Mouse (Mus musculus) heart, embryonic 13.5 days (tissue): ENCODE results near the gene Cd276. TPM values are rescaled to one million over a fixed set of nuclear protein-coding genes. Genes with fewer than 3 reads are reported as not detected.
"Not testable (repeated sequence)": the region's sequence is repeated elsewhere in the genome, so short reads cannot be mapped to it uniquely, and the experiment has no call there.

ENCODE experiments used
- ATAC-seq: fragments of 200-750 bp; cut with Nextera tagmentation; 2 replicates; pipeline ENCODE4 v1.8.0; 2017; ENCODE audit warnings: moderate TSS enrichment; ENCODE audit not compliant: insufficient number of reproducible peaks, low FRiP score, low TSS enrichment; ENCODE audit errors: extremely low read depth
- H3K27ac ChIP-seq: fragments of 300-500 bp; sonication (generic); replicated peaks from 2 replicates; pipeline ENCODE4 v1.5.1; 2015; ENCODE audit warnings: moderate library complexity, mild to moderate bottlenecking, inconsistent platforms
- H3K27me3 ChIP-seq: fragments of 300-500 bp; sonication (generic); replicated peaks from 2 replicates; pipeline ENCODE4 v1.6.1; 2015; ENCODE audit warnings: mild to moderate bottlenecking, inconsistent platforms
- H3K36me3 ChIP-seq: fragments of 300-500 bp; sonication (generic); 2 replicates; pipeline ENCODE4 v1.6.1; 2015; ENCODE audit warnings: mild to moderate bottlenecking, inconsistent platforms
- H3K4me1 ChIP-seq: fragments of 300-500 bp; sonication (generic); 2 replicates; pipeline ENCODE4 v1.6.1; 2015; ENCODE audit warnings: inconsistent platforms
- H3K4me2 ChIP-seq: fragments of 300-500 bp; sonication (generic); 2 replicates; pipeline ENCODE4 v1.6.1; 2015; ENCODE audit warnings: inconsistent platforms, mild to moderate bottlenecking, moderate library complexity
- H3K4me3 ChIP-seq: fragments of 300-500 bp; sonication (generic); 2 replicates; pipeline ENCODE4 v1.5.1; 2015; ENCODE audit warnings: moderate library complexity, mild to moderate bottlenecking, inconsistent platforms
- H3K9ac ChIP-seq: fragments of 300-500 bp; sonication (generic); 2 replicates; pipeline ENCODE4 v1.6.1; 2015; ENCODE audit warnings: inconsistent platforms, mild to moderate bottlenecking, moderate library complexity
- H3K9me3 ChIP-seq: fragments of 300-500 bp; sonication (generic); 2 replicates; pipeline ENCODE4 v1.6.1; 2016; ENCODE audit warnings: inconsistent platforms
- WGBS: fragments of 180-500 bp; shearing (Covaris S2); methylation state at CpG from one replicate; pipeline ENCODE4 v1.1.7; 2015; ENCODE audit warnings: mixed read lengths; 5-methylcytosine and 5-hydroxymethylcytosine counted together
- polyA plus RNA-seq: library from polyadenylated mRNA; unstranded; fragments of >200 nt; fragmentation: Nextera tagmentation; extraction: Ambion mirVana; gene quantifications from 2 replicates; pipeline ENCODE4 v1.2.1, GENCODE M21; 2015

Gene Cd276
- polyA plus RNA-seq, 1 experiment from 2014 or later, result 34.1 TPM

DNA sequence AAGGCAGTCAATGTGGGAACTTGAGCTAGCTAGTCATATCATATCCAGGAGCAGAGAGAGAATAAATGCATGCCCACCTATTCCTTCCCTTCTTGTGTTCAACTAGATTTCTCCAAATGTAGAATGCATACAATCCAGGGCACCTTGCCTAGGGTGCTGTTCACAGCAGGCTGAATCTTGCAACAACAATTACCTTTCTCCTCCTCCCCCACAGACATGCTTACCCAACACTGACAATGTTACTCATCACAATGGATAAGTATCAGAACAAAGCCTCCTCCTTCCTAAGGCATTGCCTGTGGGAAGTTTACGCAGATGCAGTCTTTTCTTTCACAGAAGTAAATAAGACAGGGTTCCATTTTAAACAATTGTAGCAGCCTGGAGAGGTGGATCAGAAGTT lies 15.8 kb upstream of the Cd276 start:
- no peak overlapping the region for H3K4me3 ChIP-seq
- H3K36me3 ChIP-seq, result no peaks in the 10 kb centered on the region
- H3K4me2 ChIP-seq, result no peak overlapping the region
- no peak overlapping the region for H3K9ac ChIP-seq
- no peaks in the 10 kb centered on the region for H3K27me3 ChIP-seq
- H3K9me3 ChIP-seq, result no peaks in the 10 kb centered on the region
- no peak overlapping the region for H3K27ac ChIP-seq
- no peaks in the 10 kb centered on the region for H3K4me1 ChIP-seq
- ATAC-seq, result no peak
- 85% methylated on average over 1 of the region's 1 CpGs for WGBS

DNA sequence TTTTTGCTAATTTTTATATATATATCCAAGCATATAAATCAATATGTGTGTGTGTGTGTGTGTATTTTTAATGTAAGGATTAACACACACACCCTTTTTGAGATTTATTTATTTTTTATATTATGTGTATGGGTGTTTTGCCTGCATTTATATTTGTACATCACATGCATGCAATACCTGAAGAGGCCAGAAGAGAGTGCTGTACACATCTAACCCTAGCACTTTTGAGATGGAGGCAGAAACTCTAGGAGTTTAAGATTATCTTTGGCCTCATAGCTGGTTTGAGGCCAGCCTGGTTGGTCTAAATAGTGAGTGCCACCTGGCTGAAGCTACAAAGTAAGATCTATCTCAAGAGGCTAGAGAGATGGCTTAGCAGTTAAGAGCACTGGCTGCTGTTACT lies 12.4 kb upstream of the Cd276 start:
- Histone ChIP-seq H3K36me3 (no peaks in the 10 kb centered on the region), H3K27me3 (no peaks in the 10 kb centered on the region), H3K9me3 (no peaks in the 10 kb centered on the region), H3K27ac (no peak overlapping the region), H3K4me1 (no peaks in the 10 kb centered on the region), H3K4me2 (no peak overlapping the region), H3K4me3 (no peak overlapping the region), H3K9ac (no peak overlapping the region)
- ATAC-seq, result no peak

DNA sequence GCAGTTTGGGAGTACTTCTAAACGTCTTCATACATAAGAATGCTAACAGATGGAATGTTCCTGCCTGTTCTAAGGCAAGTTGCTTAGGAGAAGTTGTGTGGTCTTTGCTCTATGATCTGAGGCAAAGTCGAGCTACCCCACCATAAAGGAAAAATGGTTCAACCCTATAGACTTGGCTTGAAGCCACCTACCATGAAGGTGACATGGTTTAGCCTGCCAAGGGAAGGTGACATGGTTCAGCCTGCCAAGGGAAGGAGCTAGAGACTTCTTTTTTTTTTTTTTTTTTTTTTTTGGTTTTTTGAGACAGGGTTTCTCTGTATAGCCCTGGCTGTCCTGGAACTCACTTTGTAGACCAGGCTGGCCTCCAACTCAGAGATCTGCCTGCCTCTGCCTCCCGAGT lies 10.7 kb upstream of the Cd276 start:
- ATAC-seq, H3K27me3 ChIP-seq, H3K27ac ChIP-seq, H3K4me2 ChIP-seq, H3K36me3 ChIP-seq, H3K9ac ChIP-seq, H3K4me3 ChIP-seq, H3K4me1 ChIP-seq, H3K9me3 ChIP-seq: not testable (repeated sequence)
- 67% methylated on average over 3 of the region's 3 CpGs for WGBS

DNA sequence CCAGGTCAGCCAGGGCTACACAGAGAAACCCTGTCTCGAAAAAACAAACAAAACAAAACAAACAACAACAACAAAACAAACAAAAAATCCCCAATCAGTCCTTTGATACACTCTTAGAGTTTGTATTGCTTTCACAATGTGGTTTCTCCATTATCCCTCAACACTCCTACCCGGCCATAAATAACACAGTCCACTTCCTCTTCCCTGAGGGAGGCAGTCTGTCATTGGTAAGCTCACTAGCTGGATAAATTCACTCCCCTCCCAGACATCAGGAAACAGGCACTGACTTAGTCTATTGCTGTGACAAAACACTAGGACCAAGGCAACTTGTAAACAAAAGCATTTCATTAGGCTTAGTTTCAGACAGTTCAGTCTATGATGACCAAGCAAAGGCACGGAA lies 5.0 kb upstream of the Cd276 start:
- H3K27me3 ChIP-seq, result no peaks in the 10 kb centered on the region
- H3K4me1 ChIP-seq, result peaks cover 19% of the 10 kb centered on the region
- no peak overlapping the region for H3K9ac ChIP-seq
- H3K9me3 ChIP-seq, result no peaks in the 10 kb centered on the region
- H3K27ac ChIP-seq, result no peak overlapping the region
- no peaks in the 10 kb centered on the region for H3K36me3 ChIP-seq
- no peak overlapping the region for H3K4me2 ChIP-seq
- no peak for ATAC-seq
- H3K4me3 ChIP-seq, result no peak overlapping the region
- WGBS, result 55% methylated on average over 3 of the region's 3 CpGs

DNA sequence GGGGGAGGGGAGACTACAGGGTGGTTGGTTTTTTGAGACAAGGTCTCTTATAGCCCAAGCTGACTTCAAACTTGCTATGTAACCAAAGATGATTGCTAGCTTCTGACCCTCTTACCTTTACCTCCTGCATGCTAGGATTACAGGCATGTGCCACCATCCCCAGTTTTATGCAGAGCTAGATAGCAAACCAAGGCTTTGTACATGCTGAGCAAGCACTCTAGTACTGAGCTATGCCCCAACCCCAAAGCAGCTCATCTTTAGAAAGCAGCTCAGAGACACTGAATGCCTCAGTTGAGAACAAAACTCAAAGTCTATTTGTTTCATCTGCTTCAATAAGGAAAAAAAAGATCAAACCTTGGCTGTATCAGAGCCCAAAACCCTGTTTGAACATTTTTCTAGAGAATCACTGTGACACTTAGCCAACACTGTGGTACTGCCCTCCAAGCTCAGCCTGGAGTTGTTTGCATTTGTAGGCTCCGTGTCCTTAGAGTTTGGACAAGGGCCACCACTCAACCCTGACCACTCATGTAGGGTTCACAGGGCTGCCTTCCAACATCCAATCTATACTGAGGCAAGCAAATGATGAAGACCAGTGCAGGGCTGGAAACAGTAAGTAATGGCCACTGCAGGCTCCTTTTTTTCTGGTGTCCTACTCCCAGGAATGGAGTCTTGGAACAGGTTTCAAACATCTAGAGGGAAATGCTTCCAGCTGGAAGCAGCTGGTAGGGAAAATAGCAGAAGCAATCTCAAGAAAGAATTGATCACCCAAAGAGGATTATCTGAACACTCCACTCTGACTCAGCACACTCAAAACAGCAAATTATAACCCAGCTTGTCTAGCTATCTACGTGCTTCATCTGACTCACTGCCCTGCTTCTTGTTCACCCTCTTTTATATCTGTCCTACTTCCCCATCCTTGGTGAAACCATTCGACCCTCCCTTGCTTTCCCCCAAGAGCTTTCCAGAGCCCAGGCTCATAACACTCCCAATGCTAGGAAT lies 2.5 kb upstream of the Cd276 start:
- Histone ChIP-seq H3K9me3 (no peaks in the 10 kb centered on the region), H3K36me3 (no peaks in the 10 kb centered on the region), H3K4me2 (no peak overlapping the region), H3K4me3 (no peak overlapping the region), H3K4me1 (peaks cover 34% of the 10 kb centered on the region), H3K27me3 (no peaks in the 10 kb centered on the region), H3K9ac (no peak overlapping the region), H3K27ac (no peak overlapping the region)
- 64% methylated on average over 3 of the region's 3 CpGs for WGBS
- no peak for ATAC-seq

DNA sequence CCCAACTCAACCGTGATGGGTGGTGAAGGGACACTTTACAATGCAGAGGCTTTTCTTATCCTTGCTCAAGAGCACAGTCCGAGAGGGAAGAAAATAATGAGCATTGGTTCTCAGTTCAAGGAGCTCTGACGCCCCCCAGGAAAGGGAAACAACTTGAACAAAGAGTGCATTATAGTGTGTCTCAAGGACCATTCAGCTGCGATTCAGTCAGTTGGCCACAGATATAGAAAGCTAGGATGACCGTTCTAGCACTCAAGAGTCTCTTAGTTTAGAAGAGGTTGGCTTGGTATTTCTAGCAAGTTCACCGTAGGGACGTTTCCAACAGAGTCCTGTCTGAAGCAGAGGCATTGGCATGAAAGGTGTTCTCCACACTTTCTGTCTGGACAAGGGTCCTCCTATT lies 1.4 kb upstream of the Cd276 start:
- H3K27ac ChIP-seq, result 0 out of 2 replicates have a peak overlapping the region, but pooled peaks have one; percentile 96
- WGBS, result 43% methylated on average over 7 of the region's 7 CpGs
- no peak for ATAC-seq

DNA sequence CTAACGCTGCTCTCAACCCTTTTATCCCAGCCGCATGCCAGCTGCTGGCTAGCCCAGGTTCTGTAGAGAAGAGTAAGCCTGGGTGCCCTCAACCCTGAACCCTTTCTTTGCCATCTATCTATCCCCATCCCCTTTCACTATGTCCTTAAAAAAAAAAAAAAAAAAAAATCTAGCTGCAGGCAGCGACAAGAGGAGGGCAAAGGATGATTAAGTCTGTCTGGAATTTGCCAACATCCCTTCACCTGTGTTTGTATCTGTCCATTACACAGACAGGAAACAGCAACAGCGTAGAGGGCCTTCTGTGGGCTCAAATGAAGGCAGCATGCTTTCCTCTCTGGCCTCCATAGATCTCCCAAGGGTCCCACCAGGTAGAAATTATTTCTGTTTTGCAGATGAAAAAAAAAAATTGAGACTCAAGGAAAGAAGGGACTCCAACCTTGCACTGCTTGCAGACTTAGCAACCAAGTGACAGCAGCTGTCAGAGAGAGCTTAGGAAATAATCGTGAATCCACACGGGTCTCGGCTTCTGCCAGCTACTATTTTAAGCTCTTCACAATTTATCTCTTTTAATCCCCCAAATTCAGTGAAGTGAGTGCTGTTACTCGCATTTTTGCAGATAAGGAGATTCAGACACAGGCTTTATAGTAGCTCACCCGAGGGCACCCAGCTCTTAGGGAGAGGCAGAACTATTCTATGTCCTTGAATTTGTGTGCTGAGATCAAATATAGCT lies 613 bp upstream of the Cd276 start:
- H3K4me2 ChIP-seq, result peak overlapping the region; percentile 75
- H3K27ac ChIP-seq, result peak overlapping the region; percentile 96
- 12% methylated on average over 9 of the region's 9 CpGs for WGBS
- H3K4me1 ChIP-seq, result peaks cover 48% of the 10 kb centered on the region
- H3K9ac ChIP-seq, result peak overlapping the region; percentile 97
- no peaks in the 10 kb centered on the region for H3K36me3 ChIP-seq
- no peak for ATAC-seq
- H3K9me3 ChIP-seq, result no peaks in the 10 kb centered on the region
- H3K4me3 ChIP-seq, result peak overlapping the region; percentile 85
- H3K27me3 ChIP-seq, result no peaks in the 10 kb centered on the region

More for the DNA sequence above, 1.4 kb upstream of the Cd276 start:
- Histone ChIP-seq H3K4me3 (no peak overlapping the region), H3K36me3 (no peaks in the 10 kb centered on the region), H3K27me3 (no peaks in the 10 kb centered on the region), H3K4me2 (no peak overlapping the region), H3K9me3 (no peaks in the 10 kb centered on the region), H3K4me1 (peaks cover 46% of the 10 kb centered on the region), H3K9ac (no peak overlapping the region)

DNA sequence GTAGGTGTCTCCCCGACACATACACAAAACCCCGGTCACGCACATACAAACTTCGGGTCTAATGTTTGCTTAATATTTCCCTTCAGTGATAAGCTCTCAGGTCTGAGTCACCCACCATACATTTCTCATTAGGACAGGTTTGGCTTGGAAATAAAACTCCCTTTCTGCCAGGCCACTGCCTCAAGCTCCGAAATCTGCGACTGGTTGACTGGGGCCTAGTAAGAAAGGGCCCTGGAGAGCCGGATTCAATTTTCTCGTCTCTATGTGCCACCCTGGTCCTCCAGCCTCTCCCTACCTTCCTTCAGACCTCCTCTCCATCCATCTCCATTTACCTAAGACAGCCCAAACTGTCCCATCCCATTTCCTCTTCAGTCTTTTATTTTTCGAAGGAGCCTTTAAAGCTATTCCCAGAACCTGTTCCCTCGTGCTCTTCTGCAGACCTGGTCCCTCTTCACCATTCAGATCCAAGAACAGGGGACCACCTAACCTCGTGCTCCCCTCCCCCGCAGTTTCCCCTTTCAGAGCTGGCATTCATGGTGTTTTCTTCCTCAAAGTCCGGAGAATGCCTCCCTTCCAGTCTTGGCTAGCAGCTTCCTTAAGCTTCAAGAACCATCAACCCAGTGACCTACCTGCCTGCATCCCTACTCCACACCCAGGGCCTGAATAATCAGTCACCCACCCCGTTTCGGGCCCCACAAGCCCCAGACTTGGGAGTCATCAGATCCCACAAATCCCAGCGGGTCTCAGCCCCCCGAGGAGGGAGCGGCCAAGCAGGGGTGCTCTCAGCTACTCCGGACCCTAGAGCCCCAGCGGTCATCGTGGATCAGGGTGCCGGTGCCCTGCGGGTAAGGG lies 955 bp downstream of the Cd276 start:
- Histone ChIP-seq H3K9ac (peak overlapping the region; percentile 97), H3K4me2 (peak overlapping the region; percentile 75), H3K9me3 (no peaks in the 10 kb centered on the region), H3K36me3 (no peaks in the 10 kb centered on the region), H3K4me1 (peaks cover 48% of the 10 kb centered on the region), H3K27me3 (no peaks in the 10 kb centered on the region), H3K4me3 (peak overlapping the region; percentile 85), H3K27ac (peak overlapping the region; percentile 96)
- 15% methylated on average over 23 of the region's 23 CpGs for WGBS
- no peak for ATAC-seq

DNA sequence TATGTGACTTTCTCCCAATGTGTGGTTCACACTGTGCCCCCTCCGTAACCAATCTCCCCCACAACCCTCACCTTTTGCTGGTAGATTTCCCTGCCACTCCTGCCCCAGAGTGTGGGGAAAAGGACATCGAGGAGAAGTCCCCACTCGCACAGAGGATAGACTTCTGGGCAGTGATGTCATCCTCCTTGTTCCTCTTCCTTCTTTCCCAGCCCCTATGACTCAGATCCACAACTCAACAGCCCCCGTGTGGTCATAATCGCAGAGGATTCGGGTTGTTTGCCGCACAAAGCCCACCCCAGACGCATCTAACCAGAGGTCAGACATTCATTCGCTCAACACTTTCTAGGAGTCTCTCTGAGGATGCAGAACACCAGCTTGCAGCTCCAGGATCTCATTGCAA lies 3.2 kb downstream of the Cd276 start:
- Histone ChIP-seq H3K9me3 (no peaks in the 10 kb centered on the region), H3K27me3 (no peaks in the 10 kb centered on the region), H3K4me3 (no peak overlapping the region), H3K9ac (0 out of 2 replicates have a peak overlapping the region, but pooled peaks have one; percentile 7), H3K4me2 (no peak overlapping the region), H3K4me1 (peaks cover 53% of the 10 kb centered on the region), H3K36me3 (no peaks in the 10 kb centered on the region), H3K27ac (no peak overlapping the region)
- ATAC-seq, result no peak
- 56% methylated on average over 9 of the region's 9 CpGs for WGBS

DNA sequence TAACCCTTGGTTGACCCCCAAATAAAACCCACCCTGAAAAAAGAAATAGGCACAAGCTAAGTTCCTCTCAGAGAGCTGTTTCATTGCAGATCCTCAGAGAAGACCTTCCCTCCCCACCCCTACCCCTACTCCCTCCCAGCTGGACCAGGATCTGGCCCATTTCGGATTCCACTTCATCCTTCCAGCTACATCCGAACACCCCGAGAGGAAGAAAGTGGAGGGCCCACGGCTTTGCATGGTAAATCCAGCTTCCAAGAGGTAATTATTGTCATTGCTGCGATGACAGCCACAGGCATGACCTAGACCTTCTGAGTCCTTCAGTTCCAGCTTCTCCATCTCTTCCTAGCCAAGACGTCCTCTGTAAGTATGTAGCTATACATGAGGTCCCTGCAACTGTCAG lies 4.3 kb downstream of the Cd276 start:
- H3K27ac ChIP-seq, result no peak overlapping the region
- no peak overlapping the region for H3K4me2 ChIP-seq
- H3K4me1 ChIP-seq, result peaks cover 44% of the 10 kb centered on the region
- H3K9me3 ChIP-seq, result no peaks in the 10 kb centered on the region
- H3K9ac ChIP-seq, result no peak overlapping the region
- ATAC-seq, result no peak
- H3K27me3 ChIP-seq, result no peaks in the 10 kb centered on the region
- H3K4me3 ChIP-seq, result no peak overlapping the region
- H3K36me3 ChIP-seq, result no peaks in the 10 kb centered on the region
- 85% methylated on average over 6 of the region's 6 CpGs for WGBS

DNA sequence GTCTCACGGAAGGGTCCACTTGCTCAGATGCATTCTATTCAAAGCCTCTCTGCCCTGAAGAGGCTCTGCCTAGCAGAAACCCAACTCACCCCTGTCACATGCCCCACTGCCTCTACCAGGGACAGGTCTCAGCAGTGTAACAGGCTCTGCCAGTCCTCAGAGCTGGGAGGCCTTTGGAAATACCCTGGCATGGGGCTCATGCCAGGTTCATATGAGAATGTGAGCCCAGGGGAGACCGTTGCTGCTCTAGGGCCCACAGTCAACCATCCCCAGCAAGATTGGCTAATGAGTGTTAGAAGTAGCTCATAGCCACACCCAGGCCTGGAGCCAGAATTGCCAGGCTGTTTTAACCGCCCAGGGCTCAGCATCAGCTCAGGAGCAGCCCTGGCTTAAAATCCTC lies 5.5 kb downstream of the Cd276 start:
- Histone ChIP-seq H3K27me3 (no peaks in the 10 kb centered on the region), H3K4me3 (no peak overlapping the region), H3K9me3 (no peaks in the 10 kb centered on the region), H3K27ac (no peak overlapping the region), H3K9ac (no peak overlapping the region), H3K4me2 (no peak overlapping the region), H3K4me1 (peaks cover 49% of the 10 kb centered on the region), H3K36me3 (no peaks in the 10 kb centered on the region)
- ATAC-seq, result no peak
- 74% methylated on average over 3 of the region's 3 CpGs for WGBS
